Mouse (Mus musculus) heart, postnatal 36 days (tissue): Measurements from ENCODE around the gene Cd46. TPM values are rescaled to one million over a fixed set of nuclear protein-coding genes. Genes with fewer than 3 reads are reported as not detected.

Experiments
- microRNA-seq, 2 experiments: library from miRNA; unstranded; fragments of <30 nt; microRNA quantifications; one replicate each; pipeline ENCODE4 v1.2.0; 2021; ENCODE audit warnings: borderline number of aligned reads in 2 of 2
- total RNA-seq, 2 experiments: library from RNA; stranded (reverse); gene quantifications; 2 replicates each; pipeline ENCODE4 v1.2.3; 2021

The Cd46 gene
- total RNA-seq, 2 experiments from 2014 or later, result 0.80 to 1.2 TPM

Small RNA genes within 50 kb of the gene (microRNA-seq; reads per million reads assigned to microRNA genes)
- gene Mir29b-2, result 10.1 to 20.2 reads per million in 2 experiments
- gene Mir29c, result 210 to 436 reads per million in 2 experiments

Other genes starting within 250 kb of the Cd46 start
- 100 to 1,000 TPM; 102 to 112 TPM for gene Cd34, start 153.4 kb downstream of the Cd46 start, total RNA-seq
- gene Cr1l, start 39.3 kb upstream of the Cd46 start, total RNA-seq, result 10 to 100 TPM; 69.3 to 70.9 TPM
- gene Cr2, start 84.5 kb upstream of the Cd46 start, total RNA-seq, result under 1 TPM; 0.31 to 0.38 TPM